Mouse (Mus musculus): Measurements from ENCODE around the gene Phf13.

DNA sequence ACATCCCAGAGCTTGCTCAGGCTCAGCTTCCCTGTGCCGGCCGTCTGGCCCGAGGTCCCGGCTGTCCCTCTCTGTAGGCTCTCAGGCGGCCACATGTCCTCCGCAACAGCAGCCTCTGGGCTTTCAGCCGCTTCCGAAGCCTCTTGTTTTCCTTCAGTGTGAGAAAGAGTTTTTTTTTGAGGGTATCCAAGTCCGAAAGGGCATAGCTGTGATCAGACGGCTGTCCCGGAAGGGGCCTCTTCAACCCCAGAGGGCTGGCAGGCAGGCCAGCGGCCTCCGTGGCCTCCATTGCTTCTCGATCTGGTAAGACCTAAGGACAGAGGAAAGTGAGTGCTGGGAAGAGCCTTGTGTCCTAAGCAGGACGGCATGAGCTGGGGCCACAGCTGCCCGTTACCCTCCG, 13.0 kb downstream of the Phf13 start:
- TF ChIP-seq CTCF (conservative IDR thresholded peaks at IDR 0.05; ENCODE audit: low read length) (no peak), POU5F1 (IDR thresholded peaks at IDR 0.05; ENCODE audit: borderline replicate concordance, low read length) (no peak)

Data from E14TG2a.4 (cell line).